Mouse (Mus musculus) regulatory T cell (primary cell): Measurements from ENCODE around the gene Plpp2.

ENCODE experiments used
- in situ Hi-C: fragments of 300-600 bp; cut with MboI, MseI; formaldehyde crosslinking; loops from one replicate; pipeline ENCODE4 v1.15.1; 2025; ENCODE audit warnings: high pct_unique_total_duplicates

Gene Plpp2

DNA sequence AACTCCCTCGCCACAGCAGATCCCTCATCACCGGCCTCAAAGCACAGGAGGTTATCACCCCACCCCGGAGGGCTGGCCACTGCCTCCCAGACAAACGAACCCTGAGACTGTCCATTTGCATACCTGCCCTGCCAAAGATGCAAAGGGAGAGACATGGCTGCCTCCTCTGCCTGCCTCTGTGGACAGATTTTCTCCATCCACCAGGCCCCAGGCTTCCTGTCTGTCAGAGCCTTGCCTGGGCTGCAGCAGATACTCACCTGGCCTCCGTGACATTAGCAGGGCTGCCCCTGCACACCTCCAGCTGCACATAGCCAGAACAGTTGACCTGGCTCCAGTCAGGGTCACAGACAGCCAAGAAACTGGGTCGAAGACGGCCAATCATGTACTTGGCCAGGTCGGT lies 3.4 kb downstream of the Plpp2 start:
- in situ Hi-C loops = no loop called here

DNA sequence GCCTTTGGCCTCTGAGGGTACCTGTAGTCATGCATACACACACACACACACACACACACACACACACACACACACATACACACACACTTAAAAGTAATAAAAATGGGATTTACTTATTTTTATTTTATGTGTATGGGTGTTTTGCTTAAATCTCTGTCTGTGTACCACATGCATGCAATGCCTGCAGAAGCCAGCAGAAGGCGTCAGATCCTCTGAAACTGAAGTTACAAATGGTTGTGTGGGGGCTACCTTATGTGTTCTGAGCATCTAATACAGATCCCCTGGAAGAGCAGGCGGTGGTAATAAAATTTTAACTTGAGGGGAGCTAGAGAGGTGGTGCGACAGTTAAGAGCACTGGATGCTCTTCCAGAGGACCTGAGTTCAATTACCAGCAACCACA lies 5.5 kb downstream of the Plpp2 start:
- in situ Hi-C loops = no loop called here

- in situ Hi-C loops = no loop called here
Measured at GRCm38 (mm10) chr10:79527453-79527845, 6.1 kb downstream of the Plpp2 start.

DNA sequence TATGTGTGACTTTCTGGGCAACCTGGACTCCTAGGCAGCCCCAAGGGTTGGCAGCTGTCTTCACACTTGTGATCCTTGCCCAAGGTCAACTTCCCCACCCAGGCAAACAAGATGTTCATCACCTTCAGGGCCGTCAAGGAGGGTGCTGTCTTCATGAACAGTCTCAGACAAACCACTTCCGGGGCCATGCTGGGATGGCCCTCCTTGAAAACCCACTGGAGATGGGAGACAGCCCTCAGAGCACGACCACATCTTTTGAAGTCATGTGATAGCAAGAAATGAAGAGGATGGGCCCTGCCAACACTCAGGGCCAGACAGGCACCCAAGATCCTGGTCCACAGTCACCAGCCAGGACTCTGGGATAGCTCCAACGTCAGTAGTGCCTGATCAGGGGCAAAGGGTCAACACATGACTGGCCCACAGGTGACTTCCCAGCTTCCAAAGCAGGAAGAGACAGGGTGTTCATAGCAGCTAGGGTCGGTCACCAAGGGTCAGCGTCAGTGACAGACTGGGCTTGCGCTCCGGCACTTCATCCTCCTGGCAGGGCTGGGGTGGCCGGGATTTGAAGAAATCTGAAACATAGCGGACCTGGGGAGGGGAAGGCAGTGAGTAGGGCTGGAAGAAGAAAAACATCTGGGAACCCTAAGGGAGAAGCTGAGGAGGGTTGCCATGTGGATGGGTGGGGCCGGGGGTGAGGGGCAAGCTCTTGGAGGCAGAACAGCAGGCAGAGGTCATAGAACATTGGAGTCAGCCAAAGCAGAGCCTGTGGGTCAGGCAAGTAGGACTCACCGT lies 6.7 kb downstream of the Plpp2 start:
- in situ Hi-C loops = no loop called here

DNA sequence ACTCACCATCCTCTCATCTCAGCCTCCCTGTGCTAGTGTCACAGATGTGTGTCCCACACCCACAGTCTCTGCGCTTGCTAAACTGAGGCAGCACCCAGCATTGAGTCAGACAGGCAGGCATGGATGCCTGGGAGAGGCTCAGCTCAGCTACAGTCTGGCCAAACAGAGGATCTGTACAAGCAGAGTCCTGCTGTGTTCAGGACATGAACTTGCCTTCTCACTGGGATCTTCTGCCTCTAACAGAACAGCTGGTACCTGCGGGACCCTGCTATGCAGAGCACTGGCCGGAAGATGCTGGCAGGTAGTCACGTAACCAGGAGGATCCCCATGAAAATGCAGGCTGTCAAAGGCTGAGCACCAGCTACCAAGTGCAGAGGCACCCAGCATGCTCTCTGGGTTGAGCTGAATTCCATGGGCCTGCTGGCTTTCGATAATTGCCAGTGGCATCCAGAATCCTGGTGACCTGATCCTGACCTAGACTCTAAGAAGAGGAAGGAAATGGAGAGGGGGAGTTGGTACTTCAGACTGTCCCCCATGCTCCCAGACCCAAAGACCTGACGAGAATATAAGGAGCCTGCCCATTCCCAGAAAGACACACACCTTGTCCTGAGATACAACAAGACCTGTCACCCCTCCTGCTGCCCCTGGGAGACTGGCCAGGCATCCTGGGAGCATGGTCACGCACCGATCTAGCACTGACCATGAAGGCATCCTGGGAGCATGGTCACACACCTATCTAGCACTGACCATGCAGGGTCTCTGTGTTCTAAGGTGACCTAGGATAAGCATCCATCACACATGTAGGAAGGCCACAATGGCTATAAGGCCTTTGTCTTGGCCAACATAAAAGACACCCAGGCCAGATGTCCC lies 7.9 kb downstream of the Plpp2 start:
- in situ Hi-C loops = no loop called here

DNA sequence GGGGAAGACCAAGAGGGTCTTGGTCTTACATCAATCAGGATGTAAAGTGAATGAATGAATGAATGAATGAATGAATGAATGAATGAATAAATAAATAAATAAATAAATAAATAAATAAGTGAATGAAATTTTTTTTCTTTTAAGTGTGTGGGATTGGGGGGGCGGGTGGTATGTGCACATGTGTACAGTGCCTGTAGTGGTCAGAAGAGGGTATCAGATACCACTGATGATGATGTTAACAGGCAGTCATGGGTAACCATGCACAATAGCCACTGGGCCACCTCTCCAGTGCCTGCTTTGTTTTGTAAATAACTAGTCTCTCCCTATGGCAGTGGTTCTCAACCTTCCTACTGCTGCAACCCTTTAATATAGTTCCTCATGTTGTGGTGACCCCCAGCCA lies 9.2 kb downstream of the Plpp2 start:
- in situ Hi-C loops = no loop called here

- in situ Hi-C loops = no loop called here
Measured at GRCm38 (mm10) chr10:79506709-79507108, 26.9 kb downstream of the Plpp2 start.

DNA sequence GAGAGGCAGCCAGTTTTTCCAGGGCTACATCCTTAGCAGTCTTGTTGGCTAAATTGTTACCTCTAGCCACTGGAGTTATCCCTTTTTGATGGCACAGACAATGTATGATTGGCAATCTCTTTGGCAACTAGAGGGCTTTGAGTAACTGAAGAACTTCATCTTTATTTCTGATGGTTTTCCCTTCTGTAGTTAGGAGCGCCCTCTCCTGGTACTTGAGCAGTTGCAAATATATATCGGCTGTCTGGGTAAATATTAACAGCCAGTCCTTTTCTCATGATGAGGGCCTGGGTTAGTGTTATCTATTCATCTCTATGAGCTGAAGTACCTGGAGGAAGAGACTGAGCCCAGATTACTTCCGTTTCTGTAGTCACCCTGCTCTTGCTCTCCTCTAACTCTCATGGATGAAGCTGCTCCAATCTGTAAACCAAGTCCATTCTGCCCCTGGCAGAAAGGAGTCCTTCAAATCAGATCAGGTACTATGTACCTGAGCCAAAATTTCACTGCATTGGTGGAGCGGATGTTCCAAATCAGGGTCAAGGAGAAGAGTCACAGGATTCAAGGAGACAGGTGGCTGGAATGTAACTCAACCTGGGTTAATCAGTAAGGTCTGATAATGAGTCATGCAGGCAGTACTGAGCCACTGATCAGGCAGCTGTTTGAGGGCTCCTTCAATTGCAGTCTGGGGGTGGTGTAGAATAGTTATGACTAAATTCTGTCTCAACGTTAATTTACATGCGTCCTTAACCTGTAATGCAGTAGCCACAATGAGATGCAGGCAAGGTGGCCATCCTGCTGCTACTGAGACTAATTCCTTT lies 30.6 kb downstream of the Plpp2 start:
- in situ Hi-C loops = no loop called here

DNA sequence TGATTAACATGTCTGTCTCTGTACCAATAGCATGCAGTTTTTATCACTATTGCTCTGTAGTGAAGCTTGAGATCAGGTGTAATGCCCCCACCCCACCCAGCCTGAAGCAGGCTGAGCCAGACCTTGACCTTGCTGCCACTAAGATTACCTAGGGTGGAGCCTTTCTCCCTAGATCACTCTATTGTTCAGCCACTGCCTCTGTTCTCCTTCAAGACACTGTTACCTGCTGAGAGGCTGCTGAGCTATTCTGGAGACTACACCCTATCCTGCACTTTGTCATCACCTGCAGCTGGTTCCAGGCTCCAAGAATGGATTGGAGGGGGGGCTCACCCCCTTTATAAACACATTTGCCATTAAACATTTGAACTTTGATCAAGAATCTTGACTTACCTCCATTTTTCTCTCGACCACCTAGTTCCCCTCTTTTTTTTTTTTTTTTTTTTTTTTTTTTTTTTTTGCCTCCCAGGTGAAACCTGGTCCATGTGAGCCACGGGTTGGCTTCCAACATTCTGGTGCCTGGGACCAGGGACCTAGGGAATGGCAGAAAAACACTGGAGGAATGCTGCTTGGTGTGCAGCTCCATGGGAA lies 36.8 kb downstream of the Plpp2 start:
- in situ Hi-C loops = no loop called here

DNA sequence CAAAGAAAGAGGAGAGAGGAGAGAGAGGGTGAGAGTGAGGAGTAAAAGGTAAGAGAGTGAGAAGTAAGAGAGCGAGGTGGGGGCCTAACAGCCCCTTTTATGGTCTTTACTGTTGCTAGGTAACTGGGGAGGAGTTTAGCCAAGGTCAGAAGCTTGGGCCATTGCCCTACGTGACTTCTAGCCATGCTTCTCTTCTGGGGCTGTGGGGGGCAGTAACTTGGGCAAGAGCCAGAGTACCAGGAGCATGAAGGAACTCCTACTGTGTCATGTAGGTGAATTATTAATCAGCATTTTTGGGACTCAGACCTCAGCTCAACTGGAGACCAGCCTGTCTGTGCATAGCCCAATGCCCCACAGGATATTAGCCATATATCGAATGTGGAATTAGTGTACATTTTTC lies 37.7 kb downstream of the Plpp2 start:
- in situ Hi-C loops = no loop called here
